Mouse (Mus musculus) embryonic fibroblast, embryonic 13.5 days (primary cell): ENCODE measurements around the gene Oxsr1.

Experiments
- CTCF ChIP-seq: IDR thresholded peaks from 2 replicates; pipeline ENCODE4 v1.5.1; 2011; ENCODE audit warnings: mild to moderate bottlenecking, control low read depth, low read length, moderate library complexity, borderline replicate concordance; ENCODE audit not compliant: insufficient read depth
- POLR2A ChIP-seq: IDR thresholded peaks from 2 replicates; pipeline ENCODE4 v1.6.1; 2011; ENCODE audit warnings: low read depth, mild to moderate bottlenecking, control low read depth, low read length, moderate library complexity

GRCm38 (mm10) chr9:119357331-119358057 lies 35.3 kb upstream of the Oxsr1 start, which contains the start of gene Xylb:
- TF ChIP-seq CTCF (peak; percentile 87), POLR2A (peak; percentile 61)
